Mouse (Mus musculus) frontal cortex, postnatal 36 days (tissue): Measurements from ENCODE around the gene Trim59.

ENCODE experiments used
- DNase-seq, 2 experiments: peaks; one replicate each; pipeline ENCODE4 v3.0.0; 2022; ENCODE audit warnings: low spot score in 2 of 2

The Trim59 gene

GRCm38 (mm10) chr3:69005338-69006245 is 39.0 kb downstream of the Trim59 start:
- DNase-seq = peak; percentile 7 to 19

- DNase-seq = peak; percentile 96 to 97
These were observed 39.9 kb downstream of the Trim59 start, which contains the start of the genes Ift80 and Smc4 for GRCm38 (mm10) chr3:69004437-69005337. Gene Ift80 (minus strand): TSS chr3:69004570. Gene Smc4 (plus strand): TSS chr3:69004738.

- DNase-seq = peak in 1 of 2 experiments; percentile 1
These were observed 40.5 kb downstream of the Trim59 start for GRCm38 (mm10) chr3:69004055-69004436.

GRCm38 (mm10) chr3:69002781-69003180 is 41.8 kb downstream of the Trim59 start:
- no peak for DNase-seq

- no peak for DNase-seq
These were observed 58.0 kb downstream of the Trim59 start for GRCm38 (mm10) chr3:68986550-68986949.
